Mouse (Mus musculus) urinary bladder, postnatal 14 days (tissue): ENCODE measurements at regions not wholly inside any gene's neighbourhood (a gene's known extent, or its start where the extent isn't known, plus 50 kb on each side); places are given as distances from the start of the nearest gene placed in this dataset.
A peak's percentile ranks its signal among the peaks of the same experiment; 100 is the strongest.
"Not testable (repeated sequence)": the region's sequence is repeated elsewhere in the genome, so short reads cannot be mapped to it uniquely, and the experiment has no call there.

Source experiments
- DNase-seq: peaks from one replicate; pipeline ENCODE4 v3.0.0; 2021; ENCODE audit warnings: low spot score

- DNase-seq = no peak
Observed at GRCm38 (mm10) chr9:84461441-84461840, 536.5 kb downstream of the Bckdhb start.

- peak; percentile 18 for DNase-seq
Observed at GRCm38 (mm10) chr9:84466741-84467140, 541.8 kb downstream of the Bckdhb start.

- DNase-seq = peak; percentile 5
Observed at GRCm38 (mm10) chr9:84472696-84473095, 547.8 kb downstream of the Bckdhb start.

- DNase-seq = no peak
Observed at GRCm38 (mm10) chr9:84475906-84476305, 551.0 kb downstream of the Bckdhb start.

GRCm38 (mm10) chr9:84499507-84499906 lies 574.6 kb downstream of the Bckdhb start:
- DNase-seq = no peak

- DNase-seq = not testable (repeated sequence)
Observed at GRCm38 (mm10) chr9:84502981-84503380, 578.0 kb downstream of the Bckdhb start.

- no peak for DNase-seq
Observed at GRCm38 (mm10) chr9:84517064-84517463, 592.1 kb downstream of the Bckdhb start.

GRCm38 (mm10) chr9:84545431-84545830 lies 620.5 kb downstream of the Bckdhb start:
- DNase-seq = no peak

- DNase-seq = peak; percentile 18
Observed at GRCm38 (mm10) chr9:84548012-84548660, 623.2 kb downstream of the Bckdhb start.

GRCm38 (mm10) chr9:84555237-84555636 lies 630.3 kb downstream of the Bckdhb start:
- DNase-seq = no peak

GRCm38 (mm10) chr9:84556261-84556844 lies 631.4 kb downstream of the Bckdhb start:
- DNase-seq = no peak

- no peak for DNase-seq
Observed at GRCm38 (mm10) chr9:84558346-84558745, 633.4 kb downstream of the Bckdhb start.

GRCm38 (mm10) chr9:84569533-84569932 lies 644.6 kb downstream of the Bckdhb start:
- no peak for DNase-seq

GRCm38 (mm10) chr9:84577781-84578180 lies 652.8 kb downstream of the Bckdhb start:
- DNase-seq = peak; percentile 10

GRCm38 (mm10) chr9:84587791-84588190 lies 662.8 kb downstream of the Bckdhb start:
- no peak for DNase-seq

- DNase-seq = no peak
Observed at GRCm38 (mm10) chr9:84594724-84595123, 669.8 kb downstream of the Bckdhb start.
